Mouse (Mus musculus) MEL (cell line): ENCODE data around the gene St6galnac3.

Source experiments
- BHLHE40 ChIP-seq: IDR thresholded peaks from 2 replicates; pipeline ENCODE4 v1.6.1; 2012; ENCODE audit warnings: low read depth, mild to moderate bottlenecking, inconsistent platforms, low read length, improper control_type of control experiment, borderline replicate concordance
- CTCF ChIP-seq, 3 experiments: IDR thresholded peaks in 2 of 3; conservative IDR thresholded peaks in 1 of 3; 2 replicates each; pipeline ENCODE4 v1.5.1; 2011 to 2012; ENCODE audit warnings: low read length in 3 of 3, low read depth in 2 of 3, mild to moderate bottlenecking in 2 of 3, improper control_type of control experiment in 1 of 3, inconsistent platforms in 1 of 3, mixed read lengths in 1 of 3, moderate library complexity in 1 of 3; ENCODE audit not compliant: control insufficient read depth in 1 of 3, insufficient read depth in 1 of 3, poor library complexity in 1 of 3, severe bottlenecking in 1 of 3
- HCFC1 ChIP-seq: IDR thresholded peaks from 2 replicates; pipeline ENCODE4 v1.6.1; 2012; ENCODE audit warnings: low read depth, mild to moderate bottlenecking, inconsistent platforms, low read length, improper control_type of control experiment, moderate library complexity
- NRF1 ChIP-seq: IDR thresholded peaks from 2 replicates; pipeline ENCODE4 v1.6.1; 2014; ENCODE audit warnings: low read depth, mild to moderate bottlenecking, inconsistent platforms, low read length, improper control_type of control experiment, moderate library complexity; ENCODE audit not compliant: poor library complexity, insufficient read depth, severe bottlenecking
- POLR2A ChIP-seq, 2 experiments: IDR thresholded peaks; 2 replicates each; pipeline ENCODE4 v1.6.1; 2011 to 2012; ENCODE audit warnings: low read length in 2 of 2, mild to moderate bottlenecking in 2 of 2, control low read depth in 1 of 2, improper control_type of control experiment in 1 of 2, low read depth in 1 of 2, moderate library complexity in 1 of 2; ENCODE audit not compliant: control insufficient read depth in 1 of 2, insufficient read depth in 1 of 2, poor library complexity in 1 of 2
- POLR2AphosphoS5 ChIP-seq: IDR thresholded peaks from 2 replicates; pipeline ENCODE4 v1.6.1; 2012; ENCODE audit warnings: low read depth, borderline replicate concordance, mild to moderate bottlenecking, inconsistent platforms, low read length, moderate library complexity, mixed read lengths
- SIN3A ChIP-seq: IDR thresholded peaks from 2 replicates; pipeline ENCODE4 v1.6.1; 2012; ENCODE audit warnings: low read length, improper control_type of control experiment, inconsistent platforms
- TBP ChIP-seq: IDR thresholded peaks from 2 replicates; pipeline ENCODE4 v1.8.0; 2011; ENCODE audit warnings: low read depth, low read length, improper control_type of control experiment
- TCF12 ChIP-seq: IDR thresholded peaks from 2 replicates; pipeline ENCODE4 v1.6.1; 2014; ENCODE audit warnings: low read depth, mild to moderate bottlenecking, inconsistent platforms, low read length, improper control_type of control experiment, moderate library complexity
- UBTF ChIP-seq: IDR thresholded peaks from 2 replicates; pipeline ENCODE4 v1.6.1; 2012; ENCODE audit warnings: low read depth, mild to moderate bottlenecking, inconsistent platforms, low read length, improper control_type of control experiment, moderate library complexity, borderline replicate concordance; ENCODE audit not compliant: insufficient read depth
- ZMIZ1 ChIP-seq: IDR thresholded peaks from 2 replicates; pipeline ENCODE4 v1.6.1; 2012; ENCODE audit warnings: low read depth, mild to moderate bottlenecking, inconsistent platforms, low read length, improper control_type of control experiment, moderate library complexity

- TF ChIP-seq TCF12, result no peak
- no peak for TF ChIP-seq NRF1
- TF ChIP-seq POLR2A (IDR thresholded peaks at IDR 0.05; ENCODE audit: control insufficient read depth in 1 of 2, insufficient read depth in 1 of 2, low read depth in 1 of 2, low read length in 2 of 2, poor library complexity in 1 of 2), result no peak
- no peak for TF ChIP-seq POLR2AphosphoS5
- no peak for TF ChIP-seq CTCF (IDR thresholded peaks at IDR 0.05 in 2 of 3, conservative IDR thresholded peaks at IDR 0.05 in 1 of 3; ENCODE audit: control insufficient read depth in 1 of 3, insufficient read depth in 1 of 3, low read depth in 2 of 3, low read length in 3 of 3, poor library complexity in 1 of 3, severe bottlenecking in 1 of 3)
- no peak for TF ChIP-seq HCFC1
- no peak for TF ChIP-seq BHLHE40
- no peak for TF ChIP-seq TBP
- TF ChIP-seq ZMIZ1, result no peak
- no peak for TF ChIP-seq SIN3A
- no peak for TF ChIP-seq UBTF
These were observed 563.3 kb downstream of the St6galnac3 start for GRCm38 (mm10) chr3:153161676-153162075.
